Mouse (Mus musculus) frontal cortex, postnatal 10 days (tissue): ENCODE measurements around the gene Ctnnd2.

Experiments
- DNase-seq, 2 experiments: peaks; one replicate each; pipeline ENCODE4 v3.0.0; 2022; ENCODE audit warnings: low spot score in 2 of 2, mixed read lengths in 1 of 2

Ctnnd2 gene

DNA sequence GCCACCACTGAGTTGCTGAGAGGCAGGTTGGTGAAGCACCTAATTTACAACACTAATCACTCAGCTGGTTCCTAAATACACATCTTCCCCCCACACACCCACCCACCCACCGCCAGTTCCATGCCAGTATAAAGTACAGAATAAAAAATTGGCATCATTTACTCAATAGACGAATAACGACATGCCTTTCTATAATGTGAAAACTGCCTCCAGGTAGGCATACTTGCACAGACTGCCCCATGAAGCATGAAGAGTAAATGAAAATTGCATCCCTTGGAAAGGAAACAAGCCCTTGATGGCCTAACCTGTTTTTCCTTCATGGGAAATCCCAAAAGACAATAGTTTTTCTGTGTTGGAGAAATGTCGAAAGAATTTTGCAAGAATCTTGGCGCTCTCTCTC is 212.0 kb downstream of the Ctnnd2 start:
- DNase-seq, result no peak

DNA sequence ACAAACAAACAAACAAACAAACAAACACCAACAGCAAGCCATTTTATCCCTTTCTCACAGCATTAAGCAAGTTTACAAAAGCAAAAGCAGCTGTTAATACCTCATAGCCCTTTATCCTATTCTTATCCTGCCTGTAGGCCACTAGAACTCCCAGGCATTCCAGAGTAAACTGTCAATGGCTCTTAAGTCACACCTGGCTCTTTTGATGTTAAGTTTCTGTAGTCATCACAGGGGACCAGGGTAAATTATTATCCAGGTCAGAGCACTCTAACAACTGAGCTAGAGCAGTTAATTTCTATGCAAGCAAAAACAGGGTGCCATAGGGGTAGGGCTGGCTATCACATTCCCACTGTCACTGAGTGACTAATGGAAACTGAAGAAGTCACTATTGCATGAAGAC is 214.1 kb downstream of the Ctnnd2 start:
- DNase-seq, result no peak

DNA sequence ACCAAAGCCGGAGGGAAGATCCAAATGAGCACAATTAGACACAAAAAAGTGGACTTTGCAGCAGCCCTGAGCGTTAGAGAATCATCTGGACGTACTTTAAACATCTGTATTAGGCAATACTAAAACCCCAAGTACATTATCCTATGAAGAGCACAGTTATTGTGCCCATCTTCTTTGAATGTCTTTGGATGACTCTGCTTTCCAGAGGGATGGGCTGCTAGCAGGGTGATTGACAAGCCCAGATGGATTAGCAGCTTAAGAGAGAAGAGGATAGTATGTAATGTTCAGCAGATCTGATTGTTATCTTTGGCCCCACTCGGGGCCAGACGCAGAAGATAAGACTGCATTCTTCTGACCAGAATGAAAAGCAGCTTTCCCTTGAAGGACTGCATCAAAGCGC is 214.9 kb downstream of the Ctnnd2 start:
- no peak for DNase-seq

DNA sequence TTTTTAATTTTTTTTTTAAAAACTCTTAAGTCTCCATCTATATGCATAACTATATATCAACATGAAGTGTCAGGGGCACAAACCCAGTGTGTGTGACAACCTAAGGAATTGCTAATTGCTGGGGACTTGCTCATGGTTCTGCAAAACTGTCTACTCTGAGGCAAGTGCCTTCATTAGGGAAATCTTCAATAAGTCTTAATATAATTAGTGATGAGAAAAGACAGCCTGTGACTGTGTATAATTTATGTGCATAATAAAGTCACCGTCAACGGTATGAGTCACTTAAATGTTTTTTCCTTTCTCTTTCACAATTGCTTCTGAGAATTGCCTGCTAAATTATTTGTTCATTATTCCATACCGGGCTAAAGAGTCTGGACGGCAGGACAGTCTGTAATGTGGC is 228.7 kb downstream of the Ctnnd2 start:
- no peak for DNase-seq

DNA sequence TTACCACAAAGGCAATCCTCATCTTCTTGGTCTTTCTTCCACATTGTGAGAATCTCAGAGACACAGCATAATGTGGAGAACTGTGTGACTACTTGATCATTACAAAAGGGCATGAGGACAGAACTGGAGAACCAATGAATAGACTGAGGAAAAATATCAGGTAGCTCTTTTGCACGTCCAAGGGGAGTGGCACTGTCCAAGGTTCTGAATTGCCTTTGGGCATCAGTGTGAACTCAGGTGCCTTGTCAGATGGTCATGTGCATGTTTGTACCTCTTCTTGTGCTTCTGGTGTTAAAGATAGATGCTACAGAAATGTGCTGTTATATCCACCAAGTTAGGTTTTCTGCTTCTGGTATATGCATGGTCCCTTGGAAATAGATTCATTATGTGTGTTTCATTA is 233.9 kb downstream of the Ctnnd2 start:
- DNase-seq, result no peak

DNA sequence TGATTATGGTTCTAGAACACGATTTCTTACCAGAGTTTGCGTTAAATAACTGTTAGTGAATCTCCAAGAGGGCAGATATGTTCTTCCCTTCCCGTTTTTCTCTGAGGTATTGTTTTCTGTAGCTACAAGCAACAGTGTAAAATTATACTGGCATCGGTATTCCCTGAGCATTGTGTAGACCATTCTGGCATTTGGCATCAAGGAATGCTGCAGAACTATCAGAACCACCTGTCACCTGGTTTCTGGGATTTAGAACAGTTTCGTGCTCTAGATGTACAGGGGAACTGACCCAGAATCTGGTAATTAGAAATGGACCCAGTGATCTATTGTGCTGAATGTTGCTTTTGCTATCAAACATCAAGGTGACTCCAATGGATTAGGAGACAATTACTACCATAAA is 250.8 kb downstream of the Ctnnd2 start:
- no peak for DNase-seq

DNA sequence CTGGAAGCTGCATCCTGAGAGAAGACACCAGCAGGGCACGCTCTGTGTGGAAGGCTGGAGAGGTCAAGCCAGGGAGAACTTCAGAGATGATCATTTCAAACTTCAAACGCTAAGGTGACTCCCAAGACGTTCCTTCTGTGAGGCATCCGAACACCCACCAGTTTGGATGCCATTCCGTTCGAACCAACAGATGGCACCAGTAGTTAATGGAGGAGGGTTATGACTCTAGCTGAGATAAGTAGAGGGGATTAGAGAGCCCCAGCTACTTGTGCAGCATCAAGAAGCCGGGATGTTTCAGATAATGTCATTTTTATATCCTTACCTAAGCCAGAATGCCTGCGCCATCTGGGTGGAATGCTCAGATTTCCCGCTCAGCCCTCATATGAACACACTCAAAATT is 251.9 kb downstream of the Ctnnd2 start:
- no peak for DNase-seq

DNA sequence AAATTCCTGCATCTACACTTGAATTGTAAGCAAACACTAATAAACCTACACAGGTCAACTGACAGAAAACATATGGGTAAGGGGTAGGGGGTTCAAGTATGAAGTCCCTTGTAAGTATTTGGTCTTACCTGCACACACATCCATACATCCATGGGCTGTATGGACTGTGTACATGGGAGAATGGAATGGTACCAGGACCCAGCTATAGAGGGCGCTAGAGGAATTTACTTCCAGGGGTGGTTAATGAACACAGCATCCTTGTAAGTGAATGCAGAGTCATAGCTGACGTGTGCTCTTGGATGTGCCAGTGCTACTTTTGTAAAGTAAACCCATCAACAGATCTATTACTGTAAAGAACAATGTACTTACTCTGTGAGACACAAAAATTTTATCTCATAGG is 254.9 kb downstream of the Ctnnd2 start:
- DNase-seq, result no peak

DNA sequence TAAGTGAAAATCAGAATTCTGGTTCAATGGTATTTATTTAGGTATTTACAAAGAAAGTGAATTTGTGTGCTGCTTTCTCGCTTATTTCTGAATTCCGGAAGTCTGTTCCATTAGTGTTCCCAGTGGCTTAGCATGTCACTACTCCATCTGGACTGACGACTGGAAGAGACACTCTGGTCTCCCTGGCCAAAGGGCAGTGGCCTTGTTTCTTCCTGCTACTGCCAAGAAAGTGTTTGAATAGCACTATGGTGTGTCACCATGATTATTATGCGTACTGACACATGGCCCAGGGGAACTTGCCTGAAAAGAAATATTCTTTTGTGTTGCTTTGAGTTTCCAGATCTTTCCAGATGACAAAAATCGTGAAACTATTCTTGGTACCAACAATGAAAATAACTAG is 266.7 kb downstream of the Ctnnd2 start:
- DNase-seq, result no peak

DNA sequence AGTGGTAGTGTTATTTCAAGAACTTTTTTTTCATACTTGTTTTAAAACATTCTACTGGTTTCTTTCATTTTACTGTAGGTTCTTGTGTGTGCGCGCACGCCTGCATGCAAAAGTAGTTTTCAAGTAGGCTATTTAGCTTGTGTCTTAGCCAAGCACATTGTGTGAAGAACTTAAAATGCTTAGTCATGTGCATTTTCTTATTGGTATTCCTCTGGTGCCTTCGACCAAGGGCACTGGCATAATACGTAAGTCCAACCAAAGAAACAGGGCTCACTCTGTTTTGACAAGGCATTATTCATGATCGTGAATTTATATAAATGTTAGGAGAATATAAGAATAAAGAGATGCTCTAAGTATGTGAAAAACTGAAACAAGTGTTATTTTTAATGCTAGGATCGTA is 278.4 kb downstream of the Ctnnd2 start:
- DNase-seq, result no peak

DNA sequence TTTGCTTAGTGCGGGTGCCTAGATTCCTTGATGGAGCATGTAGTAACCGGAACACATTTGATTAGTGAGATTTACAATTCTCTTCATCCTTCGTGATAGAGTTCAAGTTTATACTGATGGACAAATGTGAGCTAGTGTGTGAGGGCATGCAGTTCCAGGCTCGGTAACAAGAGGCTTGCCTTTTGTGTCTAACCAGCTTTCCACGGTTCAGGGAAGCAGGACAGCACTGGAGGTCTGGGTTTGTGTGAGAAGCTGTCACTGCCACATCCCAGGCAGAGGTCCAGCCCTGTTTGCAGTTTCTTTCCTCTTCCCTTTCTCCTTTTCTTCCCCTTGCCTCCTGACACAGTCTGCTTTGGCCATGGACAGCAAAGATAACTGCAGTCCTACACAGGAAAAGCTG is 279.5 kb downstream of the Ctnnd2 start:
- no peak for DNase-seq

DNA sequence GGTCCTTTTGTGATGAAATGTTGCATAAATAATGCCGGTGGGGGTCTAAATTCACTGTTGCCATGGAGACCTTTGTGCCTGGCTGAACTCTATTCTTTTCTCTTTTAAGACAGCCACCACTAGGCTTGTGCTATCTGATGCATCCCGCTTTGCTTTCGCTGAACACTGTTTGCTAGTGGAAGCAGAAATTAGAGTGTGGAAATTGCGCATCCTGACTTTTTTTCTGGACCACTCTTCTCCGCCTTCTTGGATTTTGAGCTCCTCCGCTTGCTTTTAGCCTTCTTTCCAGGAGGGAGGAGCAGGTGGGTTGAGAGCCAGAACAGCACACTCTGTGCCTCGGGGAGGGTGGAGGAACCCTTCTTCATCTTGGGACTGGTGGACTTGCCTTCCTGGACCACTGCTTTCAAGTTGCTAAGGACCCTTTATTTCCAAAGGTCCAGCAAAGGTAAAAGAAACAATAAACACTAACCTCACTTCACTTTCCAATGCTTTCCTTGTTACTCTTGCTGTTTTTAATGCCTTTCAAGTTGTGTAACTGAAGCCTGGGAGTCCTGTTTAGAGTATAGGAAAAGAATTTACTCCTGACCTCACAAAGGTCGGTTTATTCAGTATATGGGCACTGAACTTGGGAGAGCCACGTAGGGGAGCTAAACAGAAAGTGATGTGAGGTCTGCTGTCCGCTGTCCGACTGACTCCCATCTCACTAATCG is 285.3 kb downstream of the Ctnnd2 start:
- DNase-seq, result peak in 1 of 2 experiments; percentile 14

DNA sequence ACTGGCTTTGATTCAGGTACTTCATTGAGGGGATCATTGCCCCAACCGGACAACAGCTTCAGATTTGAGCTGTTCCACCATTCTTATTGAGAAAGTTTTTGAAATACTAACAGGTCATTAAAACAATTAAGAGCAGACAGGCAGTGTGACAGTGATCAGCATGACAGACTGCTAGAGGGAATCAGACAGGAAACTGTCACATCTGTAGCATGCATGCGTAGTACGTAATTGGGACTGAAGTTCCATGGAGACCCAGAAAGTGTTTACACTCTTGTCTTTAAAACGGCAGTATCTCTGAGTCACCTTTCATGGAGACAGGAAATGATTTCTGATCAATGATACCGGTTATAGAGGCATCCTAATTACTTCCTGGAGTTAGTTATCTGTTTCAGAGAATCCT is 286.3 kb downstream of the Ctnnd2 start:
- no peak for DNase-seq

DNA sequence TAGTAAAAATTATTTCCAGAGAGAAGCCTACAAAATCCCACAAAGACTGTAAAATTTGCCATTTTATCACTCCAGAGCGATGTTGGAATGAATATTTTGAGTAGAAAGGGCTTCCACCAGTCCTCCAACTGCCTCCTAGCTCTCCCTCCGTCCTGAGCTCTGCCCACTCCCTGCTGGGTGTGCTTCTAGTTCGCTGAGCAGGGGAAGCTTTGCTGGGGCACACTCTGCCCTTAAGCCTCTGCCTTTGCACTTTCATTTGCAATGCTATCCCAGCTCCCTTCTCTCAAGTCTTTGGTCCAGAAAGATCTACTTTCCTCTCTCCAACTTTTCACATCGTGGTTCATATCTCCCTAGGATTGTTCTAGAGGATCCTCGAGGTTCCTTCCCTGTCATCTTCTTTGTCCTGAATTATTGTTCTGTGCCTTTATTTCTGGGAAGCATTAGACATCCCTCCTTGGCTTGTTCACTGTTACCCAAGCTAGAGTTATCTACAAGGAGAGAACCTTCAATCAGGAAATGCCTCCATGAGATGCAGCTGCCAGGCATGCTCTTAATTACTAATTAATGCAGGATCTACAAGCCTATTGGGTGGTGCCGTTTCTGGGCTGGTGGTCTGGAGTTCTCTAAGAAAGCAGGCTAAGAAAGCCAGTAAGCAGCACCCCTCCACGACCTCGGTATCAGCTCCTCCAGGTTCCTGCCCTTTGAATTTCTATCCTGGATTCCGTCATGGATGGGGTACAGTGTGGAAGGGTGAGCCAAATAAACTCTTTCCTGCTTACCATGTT is 288.1 kb downstream of the Ctnnd2 start:
- no peak for DNase-seq

DNA sequence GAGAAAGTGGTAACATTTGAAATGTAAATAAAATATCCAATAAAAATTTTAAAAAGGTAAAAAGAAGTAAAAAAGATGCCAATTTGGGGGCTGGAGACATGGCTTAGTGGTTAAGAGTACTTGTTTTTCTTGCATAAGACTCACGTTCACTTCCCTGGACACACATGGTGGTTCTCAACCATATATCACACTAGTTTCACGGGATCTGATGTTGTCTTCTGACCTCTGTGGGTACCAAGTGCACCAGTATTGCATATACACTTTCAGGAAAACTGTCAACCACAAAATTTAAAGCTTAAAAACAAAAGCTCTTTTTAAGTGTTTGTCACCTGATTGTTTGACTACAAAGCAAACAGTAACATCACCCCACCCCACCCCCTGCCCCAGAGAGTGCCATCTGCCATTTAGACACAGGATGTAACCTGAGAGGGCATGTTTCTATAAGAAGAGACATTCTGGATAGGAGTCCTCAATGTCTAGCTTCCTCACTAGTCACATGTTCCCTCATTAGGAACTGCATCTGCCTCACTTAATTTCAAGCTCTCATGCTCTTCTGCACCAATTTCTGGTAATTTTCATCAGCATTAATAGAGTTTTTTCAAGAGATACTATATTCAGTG is 290.5 kb downstream of the Ctnnd2 start:
- DNase-seq, result no peak

DNA sequence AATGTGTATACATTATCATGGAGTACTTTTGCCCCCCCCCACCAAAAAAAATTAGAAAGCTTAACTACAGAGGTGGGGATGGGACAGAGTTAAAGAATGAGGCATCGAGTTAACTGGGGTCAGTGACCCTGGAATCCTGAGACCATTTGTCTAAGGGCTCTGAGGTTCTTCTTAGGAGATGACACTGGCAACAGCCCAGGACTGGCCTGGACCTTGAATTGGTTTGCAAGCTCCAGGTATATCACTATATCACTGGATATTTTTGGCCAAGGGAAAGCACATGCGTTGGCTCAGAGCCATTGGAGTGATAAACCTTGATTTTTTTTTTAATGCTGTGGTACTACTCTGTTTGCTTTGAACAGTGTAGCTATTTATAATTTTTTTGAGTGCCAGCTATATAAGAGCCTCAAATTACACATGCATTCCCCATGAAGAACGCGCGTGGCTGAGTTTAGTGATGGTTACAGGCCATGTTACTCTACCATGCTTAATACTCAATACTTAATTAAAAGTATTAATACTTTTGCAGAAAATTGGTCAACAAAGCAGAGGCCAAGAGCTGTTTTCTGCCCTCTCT is 291.2 kb downstream of the Ctnnd2 start:
- no peak for DNase-seq

DNA sequence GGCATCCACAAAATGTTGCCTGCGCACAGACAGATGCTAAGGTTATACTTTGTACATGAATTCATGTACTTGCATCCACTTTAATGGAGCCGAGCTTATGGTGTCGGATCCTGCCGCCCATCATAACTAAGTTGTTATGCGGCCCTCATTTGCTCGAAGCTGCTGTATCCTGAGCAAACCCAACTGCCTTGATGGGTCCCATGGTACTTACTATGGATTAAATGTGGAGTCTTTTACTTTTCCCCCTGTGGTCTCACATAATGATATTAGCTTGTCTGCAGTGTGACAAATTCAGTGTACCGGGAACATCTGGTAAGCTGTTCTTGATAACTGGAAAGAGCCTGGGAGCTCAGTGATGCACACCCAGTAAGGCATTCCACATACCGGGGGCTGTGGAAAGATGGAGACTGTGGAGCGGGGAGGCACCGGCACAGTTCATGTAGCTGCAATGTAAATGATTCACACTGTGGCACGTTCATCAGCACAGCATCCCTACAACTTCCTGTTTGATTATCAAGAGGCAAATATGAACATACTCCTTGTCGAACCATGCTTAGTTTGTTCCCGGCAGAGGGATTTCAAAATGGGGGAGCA is 294.7 kb downstream of the Ctnnd2 start:
- DNase-seq, result no peak

DNA sequence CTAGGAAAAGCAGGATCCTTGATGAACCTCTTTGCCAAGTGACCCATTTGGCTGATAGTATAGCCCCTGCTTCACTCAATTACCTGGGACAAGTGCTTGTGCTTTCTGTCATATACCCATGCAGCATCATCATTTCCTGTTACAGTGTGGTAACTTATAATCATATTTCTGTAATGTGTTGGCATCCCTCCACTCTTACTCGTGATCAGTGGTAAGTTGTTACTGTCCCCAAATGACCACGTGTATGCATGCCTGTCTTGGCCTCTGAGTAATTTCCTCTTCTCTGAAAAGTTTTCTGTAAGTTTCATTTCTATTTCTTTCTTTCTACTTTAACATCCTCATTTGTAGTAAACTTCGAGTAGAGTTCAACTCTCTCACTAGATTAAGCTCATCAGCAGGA is 296.4 kb downstream of the Ctnnd2 start:
- no peak for DNase-seq

DNA sequence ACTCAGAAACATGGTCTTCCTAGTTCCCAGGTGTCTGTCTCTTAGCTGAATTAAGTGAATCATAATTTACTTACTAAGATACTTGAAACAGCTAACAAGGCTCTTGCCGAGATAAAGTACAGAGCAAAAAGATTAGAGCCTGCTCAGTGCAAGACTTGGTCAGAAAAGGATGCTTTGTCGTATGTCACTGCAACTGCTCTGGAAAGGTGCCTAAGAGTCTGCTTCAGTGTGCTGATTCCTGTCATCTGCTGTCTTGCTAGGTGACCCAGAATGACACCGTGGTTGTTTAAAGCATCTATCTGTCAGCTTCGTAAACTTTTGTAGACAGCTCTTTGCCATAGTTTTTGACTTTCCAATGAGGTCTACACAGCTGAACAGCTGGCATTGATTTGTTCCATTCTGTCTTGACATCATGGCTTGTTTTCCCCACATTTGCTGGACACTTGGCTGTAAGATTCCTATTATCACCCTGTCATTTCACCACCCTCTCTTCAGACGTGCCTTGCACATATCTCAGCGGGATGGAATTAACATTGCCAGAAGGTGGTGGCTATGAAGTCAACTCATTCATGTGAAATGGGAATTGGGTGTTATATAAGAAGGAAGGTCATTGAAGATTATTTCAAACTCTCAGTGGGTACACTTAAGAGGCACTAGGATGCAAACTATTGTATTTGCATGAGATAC is 299.0 kb downstream of the Ctnnd2 start:
- no peak for DNase-seq

DNA sequence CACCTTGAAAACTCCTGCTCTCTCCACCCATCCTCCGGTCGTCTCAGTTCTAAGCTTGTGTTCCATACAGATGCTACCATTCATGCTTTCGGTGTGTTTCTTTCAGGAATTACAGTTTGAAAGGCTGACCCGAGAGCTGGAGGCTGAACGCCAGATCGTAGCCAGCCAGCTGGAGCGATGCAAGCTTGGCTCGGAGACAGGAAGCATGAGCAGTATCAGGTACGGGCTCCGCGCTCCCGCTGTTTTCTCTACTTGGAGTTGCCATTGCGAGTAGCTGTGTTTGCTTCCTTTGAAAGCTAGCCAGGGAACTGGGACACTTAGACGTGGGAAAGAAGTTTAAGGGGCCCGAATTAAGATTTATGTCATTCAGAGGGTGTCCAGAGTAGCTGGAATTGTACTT is 308.3 kb downstream of the Ctnnd2 start:
- peak; percentile 28 to 42 for DNase-seq

DNA sequence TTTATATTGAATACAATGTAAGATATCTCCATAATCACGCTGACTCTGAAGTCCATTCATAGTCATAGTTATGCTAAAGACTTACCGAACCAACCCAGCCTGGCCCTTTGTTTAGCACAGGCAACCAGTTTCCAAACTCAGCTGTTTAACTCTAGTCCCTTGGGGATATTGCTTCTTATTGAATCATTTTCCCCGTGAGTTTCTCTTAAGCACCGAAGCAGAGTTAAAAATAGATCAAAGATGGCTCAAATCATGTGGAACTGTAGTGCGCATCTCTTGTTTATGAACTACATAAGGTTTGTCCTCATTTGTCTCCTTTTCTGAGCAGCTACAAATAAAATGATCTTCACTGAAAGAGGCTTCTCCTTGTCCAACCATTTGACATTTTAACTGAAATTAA is 334.1 kb downstream of the Ctnnd2 start:
- DNase-seq, result no peak

DNA sequence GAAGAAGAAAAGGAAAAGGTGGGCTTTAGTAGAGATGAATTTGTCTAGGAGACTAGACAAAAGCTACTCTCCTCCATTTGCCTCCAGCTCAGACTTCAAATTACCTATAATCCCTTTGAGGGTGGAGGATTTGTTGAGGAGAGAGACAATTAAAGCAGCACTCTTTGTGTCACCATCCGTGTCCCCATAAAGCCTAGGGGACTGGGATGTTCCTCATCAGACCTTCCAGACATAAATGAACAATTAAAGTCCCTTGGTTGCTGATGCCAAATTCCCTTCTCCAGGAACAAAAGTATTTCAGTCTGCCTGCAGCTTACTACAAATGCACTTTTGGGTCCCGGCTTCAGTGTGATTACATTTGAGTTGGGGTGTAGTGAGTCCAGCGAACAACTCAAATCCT is 340.1 kb downstream of the Ctnnd2 start:
- no peak for DNase-seq
